Mouse (Mus musculus) midbrain, embryonic 10.5 days (tissue): ENCODE data around the gene Mst1r. TPM values are rescaled to one million over a fixed set of nuclear protein-coding genes. Genes with fewer than 3 reads are reported as not detected.

Experiments
- DNase-seq: peaks from one replicate; pipeline ENCODE4 v3.0.0-alpha.2; 2017; ENCODE audit warnings: low spot score
- H3K27ac ChIP-seq: fragments of 300-500 bp; sonication (generic); replicated peaks from 2 replicates; pipeline ENCODE4 v1.5.1; 2016; ENCODE audit warnings: mild to moderate bottlenecking
- H3K27me3 ChIP-seq: fragments of 300-500 bp; sonication (generic); 2 replicates; pipeline ENCODE4 v1.6.1; 2016; ENCODE audit warnings: low read depth, mild to moderate bottlenecking; ENCODE audit not compliant: poor library complexity, severe bottlenecking
- H3K36me3 ChIP-seq: fragments of 300-500 bp; sonication (generic); 2 replicates; pipeline ENCODE4 v1.6.1; 2016; ENCODE audit warnings: mild to moderate bottlenecking, moderate library complexity
- H3K4me1 ChIP-seq: fragments of 300-500 bp; sonication (generic); 2 replicates; pipeline ENCODE4 v1.6.1; 2016
- H3K4me3 ChIP-seq: fragments of 300-500 bp; sonication (generic); 2 replicates; pipeline ENCODE4 v1.5.1; 2016; ENCODE audit warnings: mild to moderate bottlenecking, moderate library complexity
- H3K9me3 ChIP-seq: fragments of 300-500 bp; sonication (generic); replicated peaks from 2 replicates; pipeline ENCODE4 v1.6.1; 2016; ENCODE audit warnings: mild to moderate bottlenecking
- WGBS: fragments of 180-500 bp; shearing (Covaris S2); methylation state at CpG from one replicate; pipeline ENCODE4 v1.1.7; 2016; 5-methylcytosine and 5-hydroxymethylcytosine counted together
- polyA plus RNA-seq: library from polyadenylated mRNA; unstranded; fragments of >200 nt; fragmentation: Nextera tagmentation; extraction: Ambion mirVana; gene quantifications from 2 replicates; pipeline ENCODE4 v1.2.1, GENCODE M21; 2016

Mst1r gene
- polyA plus RNA-seq, 1 experiment from 2014 or later, result 0.78 TPM

DNA sequence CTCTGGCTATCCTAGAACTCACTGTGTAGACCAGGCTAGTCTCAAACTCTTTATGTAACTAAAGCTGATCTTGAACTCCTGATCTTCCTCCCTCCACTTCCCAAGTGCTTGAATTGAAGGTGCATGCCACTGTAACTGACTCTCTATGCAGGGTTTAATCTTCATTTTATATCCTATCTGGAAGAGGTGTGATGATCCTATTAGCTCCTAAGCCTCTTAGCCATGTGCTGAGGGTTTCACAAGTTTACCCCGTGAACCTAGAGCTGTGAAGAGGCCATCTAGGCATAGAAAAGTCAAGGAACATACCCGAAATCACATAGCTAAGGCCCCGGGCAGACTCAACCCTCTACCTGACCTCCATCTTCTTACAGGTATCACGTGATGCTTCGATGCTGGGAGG lies 12.8 kb downstream of the Mst1r start:
- Histone ChIP-seq H3K9me3 (no peaks in the 10 kb centered on the region), H3K4me3 (no peak overlapping the region), H3K4me1 (peaks cover 33% of the 10 kb centered on the region), H3K36me3 (no peaks in the 10 kb centered on the region), H3K27ac (no peak overlapping the region), H3K27me3 (peaks cover 4% of the 10 kb centered on the region; the same call in 1 of the 2 replicates)
- 83% methylated on average over 5 of the region's 5 CpGs for WGBS
- DNase-seq, result no peak

GRCm38 (mm10) chr9:107923021-107923420 lies 16.3 kb downstream of the Mst1r start:
- Histone ChIP-seq H3K36me3 (no peaks in the 10 kb centered on the region), H3K27ac (no peak overlapping the region), H3K9me3 (no peaks in the 10 kb centered on the region), H3K4me1 (peaks cover 51% of the 10 kb centered on the region), H3K27me3 (no peaks in the 10 kb centered on the region), H3K4me3 (no peak overlapping the region)
- no peak for DNase-seq
- 33% methylated on average over 7 of the region's 7 CpGs for WGBS

DNA sequence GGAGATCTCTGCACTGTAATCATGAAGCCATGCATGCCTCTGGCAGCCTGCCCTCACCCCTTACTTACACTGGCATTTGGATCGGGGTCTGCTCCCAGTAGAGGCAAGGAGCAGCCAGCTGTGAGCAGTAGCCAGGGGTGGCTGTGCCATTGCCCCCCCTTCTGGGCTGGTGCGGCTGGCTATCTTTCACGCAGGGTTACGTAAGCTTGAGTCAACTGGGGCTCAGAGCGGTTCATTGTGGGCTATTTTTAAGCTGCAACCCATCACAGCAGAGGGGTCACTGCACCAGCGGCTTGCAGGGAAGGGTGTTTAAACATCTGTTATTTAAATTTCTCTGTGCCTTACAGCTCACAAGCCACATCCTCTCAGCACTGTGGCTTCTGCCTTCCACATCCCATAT lies 17.3 kb downstream of the Mst1r start:
- WGBS, result 62% methylated on average over 6 of the region's 6 CpGs
- no peaks in the 10 kb centered on the region for H3K36me3 ChIP-seq
- no peaks in the 10 kb centered on the region for H3K27me3 ChIP-seq
- H3K4me1 ChIP-seq, result peaks cover 45% of the 10 kb centered on the region
- DNase-seq, result no peak
- H3K4me3 ChIP-seq, result no peak overlapping the region
- peak overlapping the region; percentile 76 for H3K27ac ChIP-seq
- H3K9me3 ChIP-seq, result no peaks in the 10 kb centered on the region

GRCm38 (mm10) chr9:107925251-107925650 lies 18.6 kb downstream of the Mst1r start:
- H3K4me3 ChIP-seq, result no peak overlapping the region
- 19% methylated on average over 3 of the region's 3 CpGs for WGBS
- peak; percentile 46 for DNase-seq
- no peaks in the 10 kb centered on the region for H3K36me3 ChIP-seq
- H3K9me3 ChIP-seq, result no peaks in the 10 kb centered on the region
- H3K27me3 ChIP-seq, result no peaks in the 10 kb centered on the region
- peaks cover 45% of the 10 kb centered on the region for H3K4me1 ChIP-seq
- peak overlapping the region; percentile 76 for H3K27ac ChIP-seq

GRCm38 (mm10) chr9:107926920-107927420 lies 20.3 kb downstream of the Mst1r start:
- Histone ChIP-seq H3K27ac (no peak overlapping the region), H3K27me3 (no peaks in the 10 kb centered on the region), H3K36me3 (no peaks in the 10 kb centered on the region), H3K9me3 (no peaks in the 10 kb centered on the region), H3K4me1 (peaks cover 48% of the 10 kb centered on the region), H3K4me3 (no peak overlapping the region)
- 65% methylated on average over 9 of the region's 9 CpGs for WGBS
- no peak for DNase-seq

DNA sequence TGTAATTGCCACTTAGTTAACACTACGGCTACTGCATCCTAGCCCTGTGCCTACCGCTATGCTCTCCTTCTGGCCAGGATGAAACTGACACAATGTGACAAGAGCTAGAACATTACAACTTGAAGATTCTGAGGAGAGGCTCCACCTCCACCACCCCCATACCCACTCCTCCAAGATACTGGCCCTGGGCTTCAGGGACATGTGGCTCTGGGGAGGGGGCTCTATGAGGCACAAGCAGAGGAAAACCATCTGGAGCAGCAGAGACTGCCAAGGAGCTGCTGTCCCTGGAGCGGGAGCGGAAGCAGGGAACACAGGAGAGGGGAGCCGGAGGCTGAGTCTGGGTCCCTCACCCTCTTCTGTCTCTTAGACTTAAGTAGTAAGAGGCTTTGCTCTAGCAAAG lies 21.1 kb downstream of the Mst1r start:
- no peaks in the 10 kb centered on the region for H3K9me3 ChIP-seq
- DNase-seq, result no peak
- 89% methylated on average over 5 of the region's 5 CpGs for whole genome bisulfite sequencing
- no peaks in the 10 kb centered on the region for H3K27me3 ChIP-seq
- peaks cover 54% of the 10 kb centered on the region for H3K4me1 ChIP-seq
- no peak overlapping the region; the same call in 1 of the 2 replicates for H3K27ac ChIP-seq
- no peaks in the 10 kb centered on the region for H3K36me3 ChIP-seq
- no peak overlapping the region for H3K4me3 ChIP-seq

DNA sequence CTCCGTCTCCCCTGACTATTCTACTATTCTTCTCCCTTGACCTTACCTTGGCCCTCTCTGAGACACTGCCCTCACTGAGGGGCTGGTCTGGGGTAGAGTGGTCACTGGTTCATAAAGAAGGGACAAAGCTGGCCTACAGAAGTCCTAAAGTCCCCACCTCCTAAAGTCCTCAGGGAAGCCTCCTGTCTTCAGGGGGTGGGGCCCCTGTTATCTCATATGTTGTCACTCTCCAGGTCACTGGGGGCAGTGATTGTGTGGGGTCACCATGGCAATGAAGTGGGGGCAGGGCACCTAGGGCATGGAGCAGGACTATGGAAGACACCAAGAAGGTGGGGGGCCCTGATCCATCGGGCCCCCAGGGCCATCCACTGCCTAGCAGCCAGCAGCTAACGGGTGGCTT lies 21.5 kb downstream of the Mst1r start, which contains the start of gene Actl11:
TSS of gene Actl11 (plus strand) at position 301 of the 400 bp plus-strand sequence.
- 81% methylated on average over 3 of the region's 3 CpGs for WGBS
- no peak for DNase-seq
- Histone ChIP-seq H3K9me3 (no peaks in the 10 kb centered on the region), H3K36me3 (no peaks in the 10 kb centered on the region), H3K4me3 (no peak within 1 kb of the TSS), H3K4me1 (peaks cover 51% of the 10 kb centered on the region), H3K27me3 (no peaks in the 10 kb centered on the region), H3K27ac (no peak within 1 kb of the TSS; the same call in 1 of the 2 replicates)

DNA sequence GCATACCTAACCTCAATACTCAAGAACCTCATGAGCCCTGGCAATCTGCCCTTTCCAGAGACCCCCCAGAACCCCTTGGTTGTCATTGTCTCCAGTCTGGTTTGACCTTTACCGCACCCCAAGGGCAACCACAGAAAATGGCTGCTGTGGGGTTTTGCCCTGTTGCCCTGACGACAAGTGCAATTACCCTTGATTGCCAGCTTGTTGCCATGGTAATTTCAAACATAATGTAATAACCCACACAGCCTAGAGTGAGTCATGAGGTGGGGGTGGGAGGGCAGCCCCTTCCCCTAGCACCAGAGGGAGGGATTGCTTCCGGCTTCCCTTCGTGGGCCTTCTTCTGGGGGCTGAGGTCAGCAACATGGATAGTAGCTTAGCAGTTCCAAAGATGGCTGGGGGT lies 25.5 kb downstream of the Mst1r start:
- no peaks in the 10 kb centered on the region for H3K9me3 ChIP-seq
- no peak overlapping the region for H3K4me3 ChIP-seq
- no peaks in the 10 kb centered on the region for H3K36me3 ChIP-seq
- H3K27ac ChIP-seq, result no peak overlapping the region
- DNase-seq, result no peak
- peaks cover 37% of the 10 kb centered on the region for H3K4me1 ChIP-seq
- peaks cover 27% of the 10 kb centered on the region for H3K27me3 ChIP-seq
- WGBS, result 87% methylated on average over 4 of the region's 4 CpGs

GRCm38 (mm10) chr9:107934146-107934545 lies 27.5 kb downstream of the Mst1r start:
- H3K4me3 ChIP-seq, result no peak overlapping the region
- 93% methylated on average over 11 of the region's 11 CpGs for WGBS
- H3K4me1 ChIP-seq, result peaks cover 46% of the 10 kb centered on the region
- peaks cover 38% of the 10 kb centered on the region for H3K27me3 ChIP-seq
- H3K27ac ChIP-seq, result no peak overlapping the region
- H3K9me3 ChIP-seq, result no peaks in the 10 kb centered on the region
- no peaks in the 10 kb centered on the region for H3K36me3 ChIP-seq
- no peak for DNase-seq

GRCm38 (mm10) chr9:107935374-107935773 lies 28.7 kb downstream of the Mst1r start, which contains the start of gene Camkv:
Camkv (plus strand) TSS chr9:107935674.
- Histone ChIP-seq H3K36me3 (no peaks in the 10 kb centered on the region), H3K27me3 (peaks cover 38% of the 10 kb centered on the region), H3K4me3 (peak within 1 kb of the TSS; percentile 75), H3K9me3 (no peaks in the 10 kb centered on the region), H3K4me1 (peaks cover 46% of the 10 kb centered on the region), H3K27ac (peak within 1 kb of the TSS; percentile 89)
- WGBS, result 6% methylated on average over 3 of the region's 3 CpGs
- DNase-seq, result no peak

- Histone ChIP-seq H3K36me3 (no peaks in the 10 kb centered on the region), H3K4me3 (peak overlapping the region; percentile 75), H3K9me3 (no peaks in the 10 kb centered on the region), H3K27ac (peak overlapping the region; percentile 89), H3K4me1 (peaks cover 46% of the 10 kb centered on the region), H3K27me3 (peaks cover 38% of the 10 kb centered on the region)
- under 1% methylated on average over 41 of the region's 41 CpGs for WGBS
- DNase-seq, result peak; percentile 57
These were observed 29.1 kb downstream of the Mst1r start for GRCm38 (mm10) chr9:107935790-107936214.

GRCm38 (mm10) chr9:107936215-107936822 lies 29.6 kb downstream of the Mst1r start:
- 1% methylated on average over 29 of the region's 29 CpGs for WGBS
- no peak for DNase-seq
- Histone ChIP-seq H3K36me3 (no peaks in the 10 kb centered on the region), H3K9me3 (no peaks in the 10 kb centered on the region), H3K4me1 (peaks cover 46% of the 10 kb centered on the region), H3K27me3 (peaks cover 38% of the 10 kb centered on the region), H3K27ac (peak overlapping the region; percentile 89), H3K4me3 (peak overlapping the region; percentile 75)

- 9% methylated on average over 3 of the region's 3 CpGs for WGBS
- no peak for DNase-seq
These were observed 30.2 kb downstream of the Mst1r start for GRCm38 (mm10) chr9:107936831-107937230.

More at GRCm38 (mm10) chr9:107936831-107937230, 30.2 kb downstream of the Mst1r start:
- Histone ChIP-seq H3K27me3 (peaks cover 38% of the 10 kb centered on the region), H3K36me3 (no peaks in the 10 kb centered on the region), H3K27ac (peak overlapping the region; percentile 89), H3K9me3 (no peaks in the 10 kb centered on the region), H3K4me3 (peak overlapping the region; percentile 75), H3K4me1 (peaks cover 45% of the 10 kb centered on the region)
